Comparison of ENCODE assay signal across 21 mouse cellular contexts in genomic region chr12:83523892-83524291, GRCm38 (mm10). TPM values are rescaled to one million over a fixed set of nuclear protein-coding genes. Genes with fewer than 3 reads are reported as not detected.
DNase-seq lines count a peak whose midpoint lies in the region.
"Had no signal": no experiment of that assay in that cellular context is flagged by ENCODE, and none has a peak within 500 bp of the region (broad histone marks: within the 10 kb centered on the region; RNA-seq: fewer than 3 reads in every experiment).

No protein-coding gene starts in this region.

- intact Hi-C loops in heart, postnatal 25 days (cut with DNase I) = no loop called here

- WGBS in heart, embryonic 10.5 days = 70% methylated on average over 4 of the region's 4 CpGs

- H3K4me1 ChIP-seq in heart, embryonic 10.5 days = peaks cover 64% of the 10 kb centered on the region

- no peaks in the 10 kb centered on the region for H3K27me3 ChIP-seq in heart, embryonic 10.5 days (ENCODE audit: insufficient read depth, poor library complexity, severe bottlenecking)
- H3K27me3 ChIP-seq: embryonic facial prominence, embryonic 13.5 days; forebrain, embryonic 12.5 days; liver, embryonic 15.5 days; midbrain, embryonic 15.5 days; neural tube, embryonic 12.5 days had no signal

- H3K4me3 ChIP-seq in heart, embryonic 10.5 days = no peak overlapping the region
- H3K4me3 ChIP-seq: embryonic facial prominence, embryonic 13.5 days; erythroblast, embryonic 14.5 days; forebrain, embryonic 12.5 days; left cerebral cortex, adult 2 months; liver, embryonic 15.5 days; midbrain, embryonic 15.5 days; neural tube, embryonic 12.5 days had no signal

- H3K9me3 ChIP-seq in heart, embryonic 10.5 days = no peaks in the 10 kb centered on the region
- H3K9me3 ChIP-seq: embryonic facial prominence, embryonic 13.5 days; forebrain, embryonic 12.5 days; liver, embryonic 15.5 days; midbrain, embryonic 15.5 days; neural tube, embryonic 12.5 days had no signal

- DNase-seq in adrenal gland, postnatal 10 days = peak; percentile 42
- DNase-seq in adrenal gland, postnatal 25 days = no peak
- DNase-seq in heart, embryonic 10.5 days (ENCODE audit: low spot score) = no peak
- DNase-seq in heart, postnatal 25 days (ENCODE audit: low spot score) = no peak
- peak; percentile 34 for DNase-seq in testis, postnatal 14 days (ENCODE audit: low spot score)
- no peak for DNase-seq in testis, postnatal 10 days (ENCODE audit: low spot score)
- no peak for DNase-seq in layer of hippocampus, adult 9-11 months
- DNase-seq: heart, postnatal 14 days; kidney, adult 2 months; right cerebral cortex, postnatal 14 days had no signal

- peak overlapping the region; percentile 24; the same call in 1 of the 2 replicates for H3K27ac ChIP-seq in heart, embryonic 10.5 days
- H3K27ac ChIP-seq: embryonic facial prominence, embryonic 13.5 days; forebrain, embryonic 12.5 days; hindbrain, embryonic 14.5 days; kidney, postnatal 0 days; left cerebral cortex, adult 2 months; liver, embryonic 15.5 days; macrophage; midbrain, embryonic 15.5 days; neural tube, embryonic 12.5 days; stomach, postnatal 0 days had no signal

- 0 out of 2 replicates have a peak, but pooled peaks cover 2% of the 10 kb centered on the region for H3K36me3 ChIP-seq in heart, embryonic 10.5 days
- H3K36me3 ChIP-seq: forebrain, embryonic 12.5 days; liver, embryonic 15.5 days; midbrain, embryonic 15.5 days had no signal

RNA-seq across cellular contexts. Expression of gene Dcaf4, which starts 3.6 kb away (rescaled TPM):
- 10 to 100 TPM; 38.8 to 58.9 TPM for total RNA-seq in adrenal gland, postnatal 10 days (2021)
- total RNA-seq in adrenal gland, postnatal 25 days (2021) = 56.8 and 65.9 TPM in 2 replicates
- 27.6 and 29.7 TPM in 2 replicates for polyA plus RNA-seq in heart, embryonic 10.5 days (2016; fragmentation: Nextera tagmentation; extraction: Ambion mirVana)
- 10 to 100 TPM; 14.1 to 15.2 TPM for total RNA-seq in heart, postnatal 25 days (2021)

RNA-seq across cellular contexts. Expression of gene Dpf3, which starts 36.4 kb away (rescaled TPM):
- total RNA-seq in adrenal gland, postnatal 10 days (2021) = 10 to 100 TPM in 1 of 2 experiments, 1 to 10 TPM in 1; 9.2 to 12.7 TPM
- 11.3 and 14.1 TPM in 2 replicates for total RNA-seq in adrenal gland, postnatal 25 days (2021)
- 29.4 and 37.5 TPM in 2 replicates for polyA plus RNA-seq in heart, embryonic 10.5 days (2016; fragmentation: Nextera tagmentation; extraction: Ambion mirVana)
- 10 to 100 TPM; 17.4 to 21.3 TPM for total RNA-seq in heart, postnatal 25 days (2021)
- polyA plus RNA-seq: macrophage had no signal

Comparison
In these comparisons a context has a peak if more than half of its experiments do, and no peak if none do; other contexts are left out.
1. DNase-seq: peak in adrenal gland, postnatal 10 days (single experiment) and testis, postnatal 14 days (single experiment); none in adrenal gland, postnatal 25 days (single experiment), heart, embryonic 10.5 days (single experiment), heart, postnatal 25 days (single experiment), testis, postnatal 10 days (single experiment) and layer of hippocampus, adult 9-11 months (single experiment).